Mouse (Mus musculus): Measurements from ENCODE around the gene Nbas.

The Nbas gene

DNA sequence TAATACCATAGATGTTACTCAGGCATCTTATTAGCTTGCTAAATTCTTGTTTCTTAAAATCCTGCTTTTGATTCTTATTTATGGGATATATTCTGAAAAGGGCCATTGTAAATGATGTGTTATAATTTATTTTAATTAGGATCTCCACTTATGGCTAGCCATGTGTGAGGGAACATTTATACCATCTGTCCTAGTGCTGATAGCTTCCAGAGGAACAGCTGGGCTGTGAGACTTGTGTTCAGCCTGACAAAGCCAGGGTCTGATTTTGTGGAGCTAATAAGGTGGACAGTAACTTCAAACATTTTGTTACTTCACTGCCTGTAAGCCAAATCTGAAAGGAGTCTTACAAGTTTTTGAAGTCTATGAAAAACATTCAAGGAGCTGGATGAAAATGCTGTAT is 113.1 kb downstream of the Nbas start:
- DNase-seq (ENCODE audit: low read depth in 1 of 2, low spot score in 2 of 2) = no peak

DNA sequence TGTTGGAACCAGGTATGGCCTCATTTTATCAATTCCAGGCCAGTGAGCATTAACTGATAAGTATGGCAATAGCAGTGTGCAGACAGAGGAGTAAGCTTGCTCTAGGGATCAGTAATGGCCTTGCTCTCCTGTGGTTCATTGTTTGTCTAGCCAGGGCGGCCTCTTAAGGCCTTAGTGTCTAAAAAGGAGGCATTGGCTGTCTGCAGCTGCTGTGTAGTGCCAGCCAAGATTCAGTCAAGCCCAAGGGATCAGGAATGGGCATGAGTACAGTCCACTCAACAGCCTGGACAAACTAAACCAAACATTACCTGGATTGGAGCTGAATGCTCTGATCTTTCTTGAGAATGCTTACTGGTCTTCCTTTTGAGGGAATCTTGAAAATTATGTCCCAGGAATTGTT is 120.7 kb downstream of the Nbas start:
- no peak for DNase-seq (ENCODE audit: low read depth in 1 of 2, low spot score in 2 of 2)

GRCm38 (mm10) chr12:13410191-13410590 is 141.3 kb downstream of the Nbas start:
- DNase-seq (ENCODE audit: low read depth in 1 of 2, low spot score in 2 of 2) = no peak

- DNase-seq (ENCODE audit: low read depth in 1 of 2, low spot score in 2 of 2) = no peak
These were observed 149.7 kb downstream of the Nbas start for GRCm38 (mm10) chr12:13418651-13419050.

DNA sequence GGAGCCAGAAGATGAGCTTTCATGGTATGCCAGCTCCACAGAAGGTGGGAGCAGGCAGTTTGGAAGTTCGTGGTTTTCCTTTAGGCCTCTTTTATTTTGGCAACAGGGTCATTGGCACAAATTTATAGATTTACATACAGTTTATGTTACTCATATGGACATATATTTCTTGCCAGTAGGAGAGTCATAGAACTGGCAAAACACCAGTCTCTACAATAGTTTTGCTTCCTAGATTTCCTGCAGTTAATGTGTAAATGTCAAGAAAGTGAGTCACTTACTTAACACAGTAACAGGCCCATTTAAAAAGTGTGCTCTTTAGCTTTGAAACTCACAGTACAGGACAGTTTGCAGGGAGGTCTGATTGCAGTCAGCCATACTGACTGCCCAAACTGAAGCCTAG is 161.3 kb downstream of the Nbas start:
- DNase-seq (ENCODE audit: low read depth in 1 of 2, low spot score in 2 of 2) = no peak

DNA sequence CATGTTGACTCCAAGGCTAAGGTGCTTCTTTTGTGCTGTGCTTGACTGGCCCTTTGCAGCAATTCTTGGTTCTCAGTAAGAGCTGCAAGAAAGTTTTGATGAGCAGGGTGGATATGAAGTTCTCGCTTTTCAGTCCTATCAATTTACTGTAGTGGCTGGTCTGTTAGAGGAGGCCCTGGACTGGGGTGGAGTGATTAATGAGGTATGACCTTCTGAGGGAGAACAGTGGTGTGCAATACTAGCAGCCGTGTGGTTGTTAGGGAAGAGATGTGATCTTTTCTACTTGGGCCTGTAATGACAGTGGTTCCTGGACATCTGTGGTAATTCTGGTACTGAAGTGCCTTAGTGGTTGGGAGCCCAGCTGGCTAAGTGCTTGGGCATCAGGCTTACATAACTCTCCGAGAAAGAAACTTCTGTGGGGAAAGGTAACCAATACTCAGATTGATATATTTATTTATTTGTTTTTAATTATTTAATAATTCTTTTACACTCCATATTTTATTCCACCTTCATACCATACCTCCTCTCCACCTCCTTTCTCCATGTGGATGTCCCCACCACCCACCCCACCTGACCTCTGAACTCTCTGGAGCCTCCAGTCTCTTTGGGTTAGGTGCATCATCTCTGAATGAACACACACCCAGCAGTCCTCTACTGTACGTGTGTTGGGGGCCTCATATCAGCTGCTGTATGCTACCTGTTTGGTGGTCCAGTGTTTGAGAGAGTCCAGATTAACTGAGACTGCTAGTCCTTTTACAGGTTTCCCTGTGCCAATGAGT is 175.9 kb downstream of the Nbas start:
- DNase-seq (ENCODE audit: low read depth in 1 of 2, low spot score in 2 of 2) = no peak

DNA sequence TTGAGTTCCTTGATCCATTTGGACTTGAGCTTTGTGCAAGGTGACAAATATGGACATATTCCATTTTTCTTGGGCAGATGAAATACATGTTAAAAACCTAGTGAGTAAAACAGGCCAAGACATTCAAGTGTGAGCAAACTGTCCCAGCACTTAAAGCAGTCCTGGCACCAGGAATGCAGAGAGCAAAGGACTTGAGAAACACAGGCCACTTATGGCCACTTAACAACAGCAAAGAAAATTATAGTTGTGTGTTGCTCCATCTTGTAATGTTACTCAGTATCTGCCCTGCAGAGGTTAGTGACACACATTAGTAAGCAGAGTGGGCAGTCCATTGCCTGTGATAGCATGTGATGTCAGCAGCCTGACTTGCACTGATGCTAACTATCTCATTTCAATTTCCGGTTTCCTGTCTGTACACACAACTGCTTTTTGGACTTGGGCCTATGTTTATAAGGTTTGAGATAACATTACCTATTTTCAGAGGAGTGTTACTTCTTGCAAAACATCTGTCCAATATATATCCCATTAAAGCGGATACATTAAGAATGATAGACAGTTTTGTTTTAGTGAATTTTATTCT is 176.6 kb downstream of the Nbas start:
- no peak for DNase-seq (ENCODE audit: low read depth in 1 of 2, low spot score in 2 of 2)

GRCm38 (mm10) chr12:13448916-13449315 is 180.0 kb downstream of the Nbas start:
- DNase-seq (ENCODE audit: low read depth in 1 of 2, low spot score in 2 of 2) = no peak

GRCm38 (mm10) chr12:13452050-13452449 is 183.1 kb downstream of the Nbas start:
- DNase-seq (ENCODE audit: low read depth in 1 of 2, low spot score in 2 of 2) = no peak

GRCm38 (mm10) chr12:13460223-13460853 is 191.4 kb downstream of the Nbas start:
- no peak for DNase-seq (ENCODE audit: low read depth in 1 of 2, low spot score in 2 of 2)

GRCm38 (mm10) chr12:13461558-13462153 is 192.7 kb downstream of the Nbas start:
- no peak for DNase-seq (ENCODE audit: low read depth in 1 of 2, low spot score in 2 of 2)

DNA sequence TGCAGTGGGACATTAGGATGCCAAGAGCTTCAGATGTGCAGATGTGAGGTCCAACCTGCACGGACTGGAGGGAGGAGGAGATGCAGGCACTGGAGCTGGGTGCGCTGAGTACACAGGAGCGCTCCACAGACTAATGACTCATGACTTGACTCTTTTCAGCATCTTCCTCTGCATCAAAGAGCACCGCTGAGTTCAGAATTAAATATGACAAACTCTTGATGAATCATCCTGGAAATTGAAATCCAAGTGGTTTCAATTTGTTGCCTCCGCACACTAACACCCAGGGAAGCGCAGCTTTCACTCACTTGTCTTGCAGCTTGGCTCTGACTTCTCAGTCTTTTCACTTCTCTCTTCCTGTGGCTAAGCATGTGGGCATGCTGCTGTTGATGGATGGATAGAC is 193.5 kb downstream of the Nbas start:
- no peak for DNase-seq (ENCODE audit: low read depth in 1 of 2, low spot score in 2 of 2)

DNA sequence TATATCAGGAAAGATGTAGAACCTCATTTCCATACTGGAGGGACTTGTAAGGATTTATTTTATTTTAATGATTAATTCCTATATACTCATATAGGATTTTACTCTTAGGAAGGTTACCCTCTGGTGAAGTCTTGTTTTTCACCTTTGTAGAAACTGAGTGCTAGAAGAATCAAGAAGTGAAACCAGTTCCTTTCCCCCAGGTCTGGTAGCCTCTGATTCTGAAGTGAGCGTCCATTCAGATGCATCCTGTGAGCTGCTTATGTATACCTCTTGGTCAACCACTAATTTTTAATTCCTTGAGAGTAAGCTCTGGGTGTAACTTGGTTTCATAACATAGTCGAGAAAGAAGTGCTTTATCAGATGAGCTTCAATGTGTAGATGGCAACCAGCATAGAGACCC is 196.6 kb downstream of the Nbas start:
- no peak for DNase-seq (ENCODE audit: low read depth in 1 of 2, low spot score in 2 of 2)

DNA sequence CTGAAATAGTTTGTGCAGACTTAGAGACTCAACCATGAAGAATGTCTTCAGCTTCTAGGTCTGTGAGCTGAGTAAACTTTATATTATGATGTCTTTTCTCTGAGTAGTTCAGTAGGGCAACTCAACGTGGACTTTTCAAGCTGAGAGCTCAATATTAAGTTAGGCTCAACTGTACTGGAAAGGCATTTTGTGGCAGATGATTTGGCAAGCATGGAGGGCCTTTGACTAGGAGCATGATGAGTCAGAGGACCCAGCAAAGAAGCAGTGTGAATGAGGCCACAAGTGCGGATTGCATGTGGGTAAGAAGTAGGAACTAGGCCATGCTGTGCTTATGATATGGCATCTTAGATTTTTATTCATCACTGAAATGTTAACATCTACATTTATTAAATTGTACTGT is 205.9 kb downstream of the Nbas start:
- no peak for DNase-seq (ENCODE audit: low read depth in 1 of 2, low spot score in 2 of 2)

GRCm38 (mm10) chr12:13479163-13479562 is 210.2 kb downstream of the Nbas start:
- DNase-seq (ENCODE audit: low read depth in 1 of 2, low spot score in 2 of 2) = no peak

GRCm38 (mm10) chr12:13486278-13486677 is 217.3 kb downstream of the Nbas start:
- no peak for DNase-seq (ENCODE audit: low read depth in 1 of 2, low spot score in 2 of 2)

GRCm38 (mm10) chr12:13497211-13497610 is 228.3 kb downstream of the Nbas start:
- no peak for DNase-seq (ENCODE audit: low read depth in 1 of 2, low spot score in 2 of 2)

GRCm38 (mm10) chr12:13499237-13499889 is 230.4 kb downstream of the Nbas start:
- DNase-seq (ENCODE audit: low read depth in 1 of 2, low spot score in 2 of 2) = no peak

GRCm38 (mm10) chr12:13500191-13500590 is 231.3 kb downstream of the Nbas start:
- DNase-seq (ENCODE audit: low read depth in 1 of 2, low spot score in 2 of 2) = no peak

GRCm38 (mm10) chr12:13504771-13505444 is 236.0 kb downstream of the Nbas start:
- no peak for DNase-seq (ENCODE audit: low read depth in 1 of 2, low spot score in 2 of 2)

DNA sequence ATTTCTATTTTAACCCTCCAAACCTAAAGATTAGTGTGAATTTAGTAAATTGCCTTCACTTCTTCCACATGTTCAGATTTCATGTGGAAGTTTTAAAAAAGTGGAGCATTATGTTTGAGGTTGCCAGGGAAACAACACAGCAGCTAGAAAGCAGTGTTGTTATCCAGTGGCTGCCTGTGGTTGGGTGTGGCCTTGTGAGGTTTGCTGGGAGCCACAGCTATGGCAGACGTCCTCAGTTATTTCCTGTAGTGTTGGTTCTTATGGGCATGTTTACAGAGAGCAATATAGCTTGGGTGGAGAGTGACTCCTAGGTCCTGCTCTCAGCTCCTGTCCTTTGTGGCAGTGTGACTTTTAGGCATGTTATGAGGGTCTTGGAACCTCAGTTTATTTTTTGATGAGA is 249.1 kb downstream of the Nbas start:
- no peak for DNase-seq (ENCODE audit: low read depth in 1 of 2, low spot score in 2 of 2)
